Mouse (Mus musculus): ENCODE data around the gene Pum2. TPM values are rescaled to one million over a fixed set of nuclear protein-coding genes. Genes with fewer than 3 reads are reported as not detected.

Pum2 gene
- polyA plus RNA-seq, 1 experiment = 145 TPM

DNA sequence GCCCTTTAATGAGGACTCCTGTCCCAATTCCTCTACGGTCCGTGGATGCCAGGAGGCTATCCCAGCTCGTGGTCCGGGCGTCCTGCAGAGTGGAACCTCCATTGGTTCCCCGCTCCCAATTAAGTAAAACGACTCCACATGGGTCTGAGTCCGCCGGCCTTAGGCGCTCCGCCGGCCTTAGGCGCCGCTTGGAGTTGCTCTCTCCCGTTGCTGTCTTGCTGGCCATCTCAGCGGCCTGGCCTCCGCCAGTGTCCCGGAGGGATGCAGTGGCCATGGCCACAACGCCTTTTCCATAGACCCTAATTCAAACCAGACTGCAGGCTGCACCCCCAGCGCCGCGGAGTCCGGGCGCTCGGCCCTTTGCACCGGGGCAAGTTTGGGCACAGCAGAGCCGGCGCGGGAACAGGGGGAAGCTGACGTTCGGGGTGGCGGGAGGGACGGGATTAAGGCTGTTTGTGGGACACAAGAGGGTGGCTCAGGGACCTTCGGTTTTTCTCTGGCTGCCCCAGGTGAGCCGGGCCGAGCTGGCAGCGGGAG is 98.0 kb downstream of the Pum2 start:
- TF ChIP-seq POLR2A (IDR thresholded peaks at IDR 0.05; ENCODE audit: low read depth, low read length) (peak; percentile 10; the same call in 1 of the 2 replicates), CTCF (IDR thresholded peaks at IDR 0.05; ENCODE audit: borderline replicate concordance, insufficient read depth, low read length) (no peak)
- H3K27ac ChIP-seq (ENCODE audit: insufficient read depth, low read length) = peak overlapping the region; percentile 29
- peak overlapping the region; percentile 66 for H3K4me3 ChIP-seq (ENCODE audit: insufficient read depth, low read length)
- H3K4me1 ChIP-seq (ENCODE audit: control insufficient read depth, insufficient read depth, low read length) = peaks cover 5% of the 10 kb centered on the region; the same call in 1 of the 2 replicates

GRCm38 (mm10) chr12:8772451-8773143 is 98.7 kb downstream of the Pum2 start:
- Histone ChIP-seq H3K27ac (ENCODE audit: insufficient read depth, low read length) (peak overlapping the region; percentile 29), H3K4me1 (ENCODE audit: control insufficient read depth, insufficient read depth, low read length) (peaks cover 5% of the 10 kb centered on the region; the same call in 1 of the 2 replicates), H3K4me3 (ENCODE audit: insufficient read depth, low read length) (peak overlapping the region; percentile 66)
- TF ChIP-seq CTCF (IDR thresholded peaks at IDR 0.05; ENCODE audit: borderline replicate concordance, insufficient read depth, low read length) = no peak
- TF ChIP-seq POLR2A (IDR thresholded peaks at IDR 0.05; ENCODE audit: low read depth, low read length) = peak; percentile 58

DNA sequence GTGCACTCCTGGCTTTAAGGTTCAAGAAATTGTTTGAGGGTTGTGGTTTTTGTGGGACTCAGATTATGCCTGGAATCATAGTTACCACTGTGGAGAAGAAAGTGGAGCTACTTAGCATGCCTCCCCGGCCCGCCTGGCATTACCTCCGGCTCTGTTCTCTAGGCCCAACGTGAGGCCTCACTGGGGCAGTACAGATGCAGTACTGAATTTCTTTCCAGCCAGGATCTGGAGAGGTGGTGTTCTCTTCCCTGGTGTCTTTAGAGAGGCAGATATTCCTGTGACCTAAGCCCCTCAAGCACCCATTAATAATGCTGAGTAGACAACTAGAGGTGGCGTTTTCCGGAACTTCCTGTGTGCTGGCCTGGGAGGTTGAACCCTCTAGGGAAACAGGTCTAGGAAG is 99.4 kb downstream of the Pum2 start:
- TF ChIP-seq CTCF (IDR thresholded peaks at IDR 0.05; ENCODE audit: borderline replicate concordance, insufficient read depth, low read length) (no peak), POLR2A (IDR thresholded peaks at IDR 0.05; ENCODE audit: low read depth, low read length) (0 out of 2 replicates have a peak, but pooled peaks have one; percentile 24)
- H3K27ac ChIP-seq (ENCODE audit: insufficient read depth, low read length) = peak overlapping the region; percentile 29
- H3K4me1 ChIP-seq (ENCODE audit: control insufficient read depth, insufficient read depth, low read length) = peaks cover 5% of the 10 kb centered on the region; the same call in 1 of the 2 replicates
- H3K4me3 ChIP-seq (ENCODE audit: insufficient read depth, low read length) = peak overlapping the region; percentile 66

GRCm38 (mm10) chr12:8774183-8774582 is 100.2 kb downstream of the Pum2 start:
- H3K4me3 ChIP-seq (ENCODE audit: insufficient read depth, low read length) = no peak overlapping the region
- H3K27ac ChIP-seq (ENCODE audit: insufficient read depth, low read length) = peak overlapping the region; percentile 29; the same call in 1 of the 2 replicates
- no peak for TF ChIP-seq POLR2A (IDR thresholded peaks at IDR 0.05; ENCODE audit: low read depth, low read length)
- TF ChIP-seq CTCF (IDR thresholded peaks at IDR 0.05; ENCODE audit: borderline replicate concordance, insufficient read depth, low read length) = no peak
- peaks cover 5% of the 10 kb centered on the region; the same call in 1 of the 2 replicates for H3K4me1 ChIP-seq (ENCODE audit: control insufficient read depth, insufficient read depth, low read length)

DNA sequence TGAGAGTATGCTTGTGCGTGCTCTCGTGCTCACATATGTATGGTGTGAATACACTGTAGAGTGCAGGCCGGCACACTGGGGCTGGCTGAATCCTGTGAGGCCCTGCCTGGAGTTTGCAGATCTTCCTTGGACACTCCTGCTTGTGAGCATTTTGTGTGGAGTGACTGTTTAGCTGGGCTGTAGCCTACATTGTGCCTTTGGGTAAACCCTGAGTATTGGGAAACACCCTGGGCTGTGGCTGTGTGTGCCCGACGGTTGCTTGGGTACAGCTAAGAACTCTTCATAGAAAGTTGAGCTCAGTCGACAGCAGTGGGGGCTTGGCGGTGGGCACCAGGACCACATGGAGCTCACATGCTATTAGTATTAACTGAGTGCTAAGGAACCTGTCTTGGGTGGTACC is 102.3 kb downstream of the Pum2 start:
- Histone ChIP-seq H3K4me3 (ENCODE audit: insufficient read depth, low read length) (no peak overlapping the region), H3K27ac (ENCODE audit: insufficient read depth, low read length) (no peak overlapping the region), H3K4me1 (ENCODE audit: control insufficient read depth, insufficient read depth, low read length) (peaks cover 5% of the 10 kb centered on the region; the same call in 1 of the 2 replicates)
- no peak for TF ChIP-seq CTCF (IDR thresholded peaks at IDR 0.05; ENCODE audit: borderline replicate concordance, insufficient read depth, low read length)
- no peak for TF ChIP-seq POLR2A (IDR thresholded peaks at IDR 0.05; ENCODE audit: low read depth, low read length)

DNA sequence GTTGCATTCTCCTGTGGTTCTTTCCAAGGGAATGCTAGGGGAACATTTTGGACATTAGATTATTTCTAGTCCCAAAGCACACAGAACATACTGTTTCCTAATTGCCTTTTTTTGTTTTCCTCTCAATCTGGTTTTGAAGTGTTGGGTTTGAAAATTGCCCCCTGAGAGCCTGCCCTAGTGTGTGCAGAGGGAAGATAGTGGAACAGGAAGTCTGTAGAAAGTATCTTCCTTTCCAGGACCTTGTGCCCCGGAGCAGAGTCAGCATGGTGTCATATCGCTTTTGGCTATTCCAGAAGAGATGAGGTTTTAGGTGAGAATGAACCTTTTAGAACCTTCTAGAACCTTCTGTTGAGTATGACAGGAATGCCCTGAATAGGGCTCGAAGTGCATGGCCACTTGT is 102.8 kb downstream of the Pum2 start:
- no peak overlapping the region for H3K27ac ChIP-seq (ENCODE audit: insufficient read depth, low read length)
- H3K4me3 ChIP-seq (ENCODE audit: insufficient read depth, low read length) = no peak overlapping the region
- peaks cover 5% of the 10 kb centered on the region; the same call in 1 of the 2 replicates for H3K4me1 ChIP-seq (ENCODE audit: control insufficient read depth, insufficient read depth, low read length)
- TF ChIP-seq CTCF (IDR thresholded peaks at IDR 0.05; ENCODE audit: borderline replicate concordance, insufficient read depth, low read length) (no peak), POLR2A (IDR thresholded peaks at IDR 0.05; ENCODE audit: low read depth, low read length) (no peak)

DNA sequence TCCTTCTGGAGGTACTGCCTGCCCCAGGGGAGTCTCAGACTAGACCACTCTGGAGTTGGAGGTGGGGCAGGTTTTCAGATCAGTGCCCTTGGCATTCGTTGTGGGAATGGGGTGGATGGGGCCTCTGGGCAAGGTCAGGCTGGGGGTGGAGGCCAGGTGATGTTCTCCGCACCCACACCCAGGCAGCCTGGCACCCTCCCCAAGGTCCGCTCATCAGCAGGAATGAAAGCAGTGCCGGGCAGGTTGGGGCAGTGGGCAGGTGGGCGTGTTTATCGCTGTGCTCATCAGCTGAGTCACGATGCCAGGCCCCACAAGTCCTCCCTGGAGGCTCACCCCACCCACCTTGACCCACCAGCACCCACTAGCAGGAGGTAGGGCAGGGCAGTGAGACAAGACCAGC is 104.2 kb downstream of the Pum2 start:
- TF ChIP-seq POLR2A (IDR thresholded peaks at IDR 0.05; ENCODE audit: low read depth, low read length) (no peak), CTCF (IDR thresholded peaks at IDR 0.05; ENCODE audit: borderline replicate concordance, insufficient read depth, low read length) (no peak)
- Histone ChIP-seq H3K4me1 (ENCODE audit: control insufficient read depth, insufficient read depth, low read length) (peaks cover 5% of the 10 kb centered on the region; the same call in 1 of the 2 replicates), H3K4me3 (ENCODE audit: insufficient read depth, low read length) (no peak overlapping the region), H3K27ac (ENCODE audit: insufficient read depth, low read length) (no peak overlapping the region)

- Histone ChIP-seq H3K4me1 (ENCODE audit: control insufficient read depth, insufficient read depth, low read length) (peaks cover 3% of the 10 kb centered on the region; the same call in 1 of the 2 replicates), H3K27ac (ENCODE audit: insufficient read depth, low read length) (no peak overlapping the region), H3K4me3 (ENCODE audit: insufficient read depth, low read length) (no peak overlapping the region)
- no peak for TF ChIP-seq POLR2A (IDR thresholded peaks at IDR 0.05; ENCODE audit: low read depth, low read length)
- no peak for TF ChIP-seq CTCF (IDR thresholded peaks at IDR 0.05; ENCODE audit: borderline replicate concordance, insufficient read depth, low read length)
Observed at GRCm38 (mm10) chr12:8779851-8780250, 105.9 kb downstream of the Pum2 start.

GRCm38 (mm10) chr12:8781121-8781520 is 107.2 kb downstream of the Pum2 start:
- Histone ChIP-seq H3K27ac (ENCODE audit: insufficient read depth, low read length) (no peak overlapping the region), H3K4me1 (ENCODE audit: control insufficient read depth, insufficient read depth, low read length) (no peaks in the 10 kb centered on the region; the same call in 1 of the 2 replicates), H3K4me3 (ENCODE audit: insufficient read depth, low read length) (no peak overlapping the region)
- TF ChIP-seq POLR2A (IDR thresholded peaks at IDR 0.05; ENCODE audit: low read depth, low read length) (no peak), CTCF (IDR thresholded peaks at IDR 0.05; ENCODE audit: borderline replicate concordance, insufficient read depth, low read length) (no peak)

All from embryonic fibroblast, embryonic 13.5 days (primary cell).